Mouse (Mus musculus) gastrocnemius, postnatal 36 days (tissue): ENCODE data around the gene Strip1. TPM values are rescaled to one million over a fixed set of nuclear protein-coding genes. Genes with fewer than 3 reads are reported as not detected.

Experiments used
- DNase-seq, 2 experiments: peaks; one replicate each; pipeline ENCODE4 v3.0.0; 2022
- intact Hi-C: fragments of 180-260 bp; cut with DNase I; formaldehyde crosslinking; loops from one replicate; pipeline ENCODE4 v1.15.1; 2025
- total RNA-seq, 2 experiments: library from RNA; stranded (reverse); gene quantifications; 2 replicates each; pipeline ENCODE4 v1.2.3; 2021

The Strip1 gene
- total RNA-seq, 2 experiments from 2014 or later: 14.4 to 14.7 TPM

DNA sequence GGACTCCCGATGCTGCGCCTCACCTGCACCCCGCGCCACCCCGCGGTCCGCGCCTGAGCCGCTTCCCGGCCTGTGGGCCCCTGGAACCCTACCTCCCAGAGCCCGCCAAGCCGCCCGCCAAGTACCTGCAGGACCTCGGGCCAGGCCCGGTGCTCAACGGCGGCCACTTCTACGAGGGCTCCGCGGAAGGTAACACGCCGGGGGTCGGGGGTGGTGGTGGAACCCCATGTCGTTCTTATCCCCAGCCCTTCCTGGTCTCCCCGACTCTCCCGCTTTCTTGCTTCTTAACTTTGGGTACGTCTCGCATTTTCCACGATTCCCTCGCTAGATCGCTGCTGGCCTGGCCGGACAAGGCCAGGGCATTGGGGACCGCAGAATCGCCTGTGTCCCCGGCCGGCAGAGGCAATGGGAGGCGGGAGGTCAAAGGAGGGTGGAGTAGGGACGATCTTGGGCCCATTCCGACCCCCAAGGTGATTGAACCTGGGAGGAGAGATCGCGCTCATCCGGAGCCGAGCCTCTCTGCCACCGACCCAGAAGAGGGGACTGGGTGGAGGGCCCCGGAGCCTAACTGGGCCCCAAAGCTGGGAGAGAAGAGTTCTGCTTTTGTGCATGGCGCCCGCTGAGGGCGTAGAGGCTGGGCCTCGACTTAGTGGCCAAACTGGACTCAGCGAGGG is 36.1 kb downstream of the Strip1 start:
- no peak for DNase-seq
- intact Hi-C loops: no loop called here

- DNase-seq: no peak
- intact Hi-C loops: no loop called here
Observed at GRCm38 (mm10) chr3:107594662-107595263, 36.7 kb downstream of the Strip1 start, which contains the start of gene Alx3. Gene Alx3, plus strand, starts transcription at chr3:107595031.

- intact Hi-C loops: no loop called here
- no peak for DNase-seq
Observed at GRCm38 (mm10) chr3:107593632-107594031, 37.9 kb downstream of the Strip1 start.

GRCm38 (mm10) chr3:107591612-107592011 is 39.9 kb downstream of the Strip1 start:
- intact Hi-C loops: no loop called here
- no peak for DNase-seq

- intact Hi-C loops: no loop called here
- DNase-seq: no peak
Observed at GRCm38 (mm10) chr3:107586504-107586903, 45.0 kb downstream of the Strip1 start.

DNA sequence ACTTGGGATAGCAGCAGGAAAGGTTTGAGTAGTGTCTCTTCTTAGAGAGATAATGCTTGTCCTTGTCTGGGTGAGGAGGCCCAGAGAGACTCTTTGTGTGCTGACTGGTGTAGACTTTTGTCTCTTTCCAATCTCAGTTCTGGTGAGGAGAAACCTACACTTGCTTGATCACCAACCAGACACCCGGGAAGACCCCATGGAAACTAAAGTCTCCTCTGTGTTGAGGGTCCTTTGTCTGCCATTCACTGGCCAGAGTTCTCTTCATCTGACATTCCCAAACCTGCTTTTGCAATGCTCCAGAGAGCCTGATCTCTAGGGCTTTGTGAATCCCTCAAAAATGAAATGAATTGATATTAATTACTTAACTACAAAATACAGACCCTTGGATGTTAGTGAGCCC is 47.6 kb downstream of the Strip1 start:
- intact Hi-C loops: no loop called here

GRCm38 (mm10) chr3:107582875-107583767 is 48.4 kb downstream of the Strip1 start:
- intact Hi-C loops: no loop called here
- peak in 1 of 2 experiments; percentile 32 for DNase-seq

More for the DNA sequence above, 47.6 kb downstream of the Strip1 start:
- DNase-seq: no peak

GRCm38 (mm10) chr3:107582130-107582874 is 49.2 kb downstream of the Strip1 start:
- no peak for DNase-seq
- intact Hi-C loops: no loop called here

DNA sequence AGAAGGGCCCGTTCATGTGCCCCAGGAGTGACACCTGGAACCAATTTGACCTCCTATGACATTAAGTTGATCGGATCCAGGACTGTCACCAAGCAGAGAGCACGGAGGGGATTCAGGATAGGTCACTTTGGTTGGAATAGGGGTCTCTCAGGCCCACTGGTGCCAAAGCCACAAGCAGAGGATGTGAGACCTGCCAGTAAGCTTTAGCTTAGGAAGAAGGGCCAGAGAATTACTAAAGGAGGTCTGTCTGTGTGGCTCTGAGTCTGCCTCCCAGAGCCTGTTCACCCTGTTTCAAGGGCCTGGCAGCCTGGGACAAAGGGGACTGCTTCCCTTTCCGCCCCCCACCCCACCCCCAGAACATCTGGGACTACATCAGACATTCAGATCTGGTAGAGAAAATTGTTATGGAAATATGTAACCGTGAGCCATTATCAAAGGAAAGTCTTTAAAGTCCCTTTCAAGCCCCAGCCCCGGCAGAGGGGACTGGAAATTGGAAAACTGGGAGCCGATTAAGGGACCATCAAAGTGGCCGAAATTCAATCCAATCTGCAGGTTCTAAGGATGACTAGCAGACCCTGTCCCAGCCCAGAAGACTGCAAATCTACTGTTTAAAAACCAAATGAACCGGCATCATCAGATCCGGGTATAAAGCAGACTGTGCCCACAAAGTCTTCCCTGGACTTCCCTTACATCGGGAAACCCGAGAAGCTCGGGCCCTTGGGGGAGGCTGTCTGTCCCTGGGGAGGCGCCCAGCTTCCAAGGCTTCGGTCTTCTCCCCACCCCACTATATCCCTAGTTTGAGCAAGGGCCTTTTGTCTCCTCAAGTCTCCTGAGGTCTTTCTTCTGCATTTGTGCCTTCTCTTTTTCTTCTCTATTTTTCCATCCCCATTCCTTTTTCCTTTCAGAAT is 50.1 kb downstream of the Strip1 start:
- no peak for DNase-seq
- intact Hi-C loops: no loop called here

- intact Hi-C loops: loop anchor here (2.0 kb wide), 1 partner anchor 19 kb away; no protein-coding TSS in a partner anchor
- peak in 1 of 2 experiments; percentile 30 for DNase-seq
Observed at GRCm38 (mm10) chr3:107579466-107579865, 52.0 kb downstream of the Strip1 start.

GRCm38 (mm10) chr3:107577810-107578390 is 53.6 kb downstream of the Strip1 start:
- DNase-seq: no peak
- intact Hi-C loops: loop anchor here (2.0 kb wide), 1 partner anchor 17 kb away; no protein-coding TSS in a partner anchor

GRCm38 (mm10) chr3:107576807-107577206 is 54.7 kb downstream of the Strip1 start:
- no peak for DNase-seq
- intact Hi-C loops: no loop called here

DNA sequence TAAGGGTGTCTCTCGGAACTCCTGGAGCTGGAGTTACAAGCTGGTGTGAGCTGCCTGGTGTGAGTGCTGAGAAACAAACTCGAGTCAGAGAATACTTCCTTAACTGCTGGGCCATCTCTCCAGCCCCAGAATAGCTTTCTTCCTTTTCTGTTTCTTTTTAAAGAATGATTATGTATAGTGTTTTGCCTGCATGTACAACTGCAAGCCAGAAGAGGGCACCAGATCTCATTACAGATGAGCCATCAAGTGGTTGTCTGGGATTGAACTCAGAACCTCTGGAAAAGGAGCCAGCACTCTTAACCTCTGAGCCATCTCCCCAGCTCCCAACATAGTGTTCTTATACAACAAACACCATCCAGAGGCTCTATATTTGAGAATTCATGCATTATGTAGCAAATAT is 60.3 kb downstream of the Strip1 start:
- no peak for DNase-seq
- intact Hi-C loops: no loop called here

DNA sequence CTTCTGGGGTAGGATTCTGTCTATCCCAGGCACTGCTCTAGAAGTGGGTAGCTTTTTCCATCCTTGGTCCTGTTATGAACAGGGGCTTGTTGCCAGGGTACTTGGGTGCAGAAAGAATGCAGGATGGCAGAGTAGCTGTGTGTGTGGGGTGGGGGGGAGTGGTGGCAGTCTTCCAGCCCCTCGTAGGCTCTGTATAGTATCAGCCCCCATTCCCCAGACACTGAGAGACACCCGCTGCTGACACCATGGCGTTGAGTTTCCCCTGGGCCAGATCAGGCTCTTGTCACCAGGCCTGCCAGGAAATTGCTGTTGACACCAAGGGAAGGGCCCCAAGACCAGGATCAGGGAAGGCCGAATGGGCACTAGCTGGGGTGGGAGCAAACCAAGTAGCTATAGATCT is 62.8 kb downstream of the Strip1 start:
- no peak for DNase-seq
- intact Hi-C loops: no loop called here

DNA sequence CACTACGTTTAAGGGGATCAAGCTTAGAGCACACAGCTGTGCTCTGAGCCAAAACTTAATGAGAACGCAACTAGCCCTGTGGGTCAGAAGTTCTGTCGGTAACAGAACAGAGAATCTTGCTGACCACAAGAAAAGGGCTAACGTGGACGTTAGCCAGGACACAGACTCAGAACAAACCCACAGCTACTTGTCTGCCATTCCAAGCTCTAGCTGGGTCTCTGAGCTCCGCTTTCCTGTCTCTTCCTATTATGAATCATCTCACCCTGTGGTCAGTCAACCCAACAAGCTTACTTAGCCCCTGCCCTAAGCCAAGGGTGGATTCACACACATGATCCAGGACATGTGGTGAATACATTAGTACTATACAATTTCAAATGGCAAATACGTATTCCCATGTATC is 63.7 kb downstream of the Strip1 start:
- no peak for DNase-seq
- intact Hi-C loops: no loop called here

DNA sequence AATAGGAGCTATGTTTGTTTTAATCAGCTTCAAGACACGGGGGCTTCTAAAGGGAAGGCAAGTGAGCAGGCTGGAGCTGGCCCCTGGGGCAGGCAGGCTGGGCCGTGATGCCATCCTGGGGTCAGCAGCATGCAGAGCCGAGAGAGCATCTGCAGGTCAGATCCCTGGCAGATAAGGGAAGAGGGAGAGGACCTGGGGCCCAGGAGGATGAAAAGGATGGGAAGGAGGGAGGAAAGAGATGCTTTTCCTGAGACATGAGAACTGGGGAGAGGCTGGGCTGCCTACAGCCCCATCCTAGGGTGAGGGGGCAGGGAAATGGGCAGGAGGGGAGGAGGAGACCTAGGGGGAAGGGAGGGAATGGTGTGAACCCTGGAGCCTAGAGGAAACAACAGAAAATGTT is 66.2 kb downstream of the Strip1 start:
- intact Hi-C loops: no loop called here
- DNase-seq: no peak

- intact Hi-C loops: no loop called here
- DNase-seq: no peak
Observed at GRCm38 (mm10) chr3:107563880-107564279, 67.6 kb downstream of the Strip1 start.

DNA sequence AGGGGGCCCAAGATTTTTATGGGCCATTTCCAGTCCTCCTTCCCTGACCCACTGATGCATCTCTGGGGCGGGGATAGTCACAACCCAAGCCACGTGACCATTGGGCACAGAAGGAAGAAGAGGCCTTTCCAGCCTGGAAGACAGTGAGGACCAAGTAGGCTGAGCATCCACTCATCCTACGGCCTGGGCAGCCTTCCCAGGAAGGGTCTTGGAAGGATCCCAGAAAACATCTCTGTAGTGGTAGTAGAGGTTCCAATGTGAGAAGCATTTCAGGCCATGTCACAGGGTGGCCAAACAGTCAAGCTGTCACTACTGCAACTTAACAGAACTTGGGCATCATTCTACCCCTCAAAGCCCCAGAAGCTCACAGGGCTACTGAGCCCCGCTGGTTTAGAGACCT is 68.9 kb downstream of the Strip1 start:
- no peak for DNase-seq
- intact Hi-C loops: no loop called here
